Mouse (Mus musculus): Measurements from ENCODE around the gene Nptx2.

Gene Nptx2

DNA sequence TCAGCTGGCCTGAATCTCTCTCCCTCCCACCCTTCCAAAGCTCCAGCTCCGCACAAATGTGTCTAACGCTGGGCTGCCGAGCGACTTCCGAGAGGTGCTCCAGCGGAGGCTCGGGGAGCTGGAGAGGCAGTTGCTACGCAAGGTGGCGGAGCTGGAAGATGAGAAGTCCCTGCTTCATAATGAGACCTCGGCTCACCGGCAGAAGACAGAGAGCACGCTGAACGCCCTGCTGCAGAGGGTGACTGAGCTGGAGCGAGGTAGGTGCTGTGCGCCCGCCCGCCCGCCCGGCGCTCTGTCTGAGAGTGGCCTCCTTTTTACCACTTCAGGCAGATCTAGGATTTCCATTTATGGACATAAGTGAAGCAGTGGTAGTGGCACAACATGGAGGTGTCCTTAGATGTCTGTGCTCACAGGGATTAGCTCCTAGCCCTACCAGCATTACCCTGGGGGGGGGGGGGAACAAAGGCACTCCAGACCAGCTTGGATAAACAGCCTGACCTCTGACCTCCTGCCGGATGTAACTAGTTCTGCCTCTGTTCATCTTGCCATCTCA, 2.5 kb downstream of the Nptx2 start:
- TF ChIP-seq GATA4 (IDR thresholded peaks at IDR 0.05; ENCODE audit: insufficient replicate concordance, low read length) = no peak

DNA sequence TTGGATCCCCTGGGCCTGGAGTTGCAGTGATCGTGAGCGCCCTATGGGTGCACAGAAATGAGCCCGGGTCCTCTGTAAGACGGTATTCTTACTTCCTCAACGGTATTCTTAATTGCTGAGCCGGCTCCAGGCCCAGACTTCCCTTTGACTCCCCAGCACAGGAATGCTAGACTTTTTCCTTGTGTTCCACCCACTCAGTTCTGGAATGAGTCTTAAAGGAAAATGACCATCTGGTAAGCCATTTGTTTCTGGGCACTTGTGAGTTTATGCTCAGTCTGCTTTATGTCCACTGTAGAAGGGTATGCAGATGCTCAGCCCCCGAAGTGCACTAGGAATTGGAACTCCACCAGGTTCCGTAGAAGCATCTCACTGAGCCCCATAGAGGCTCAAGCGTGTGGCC, 4.3 kb downstream of the Nptx2 start:
- TF ChIP-seq GATA4 (IDR thresholded peaks at IDR 0.05; ENCODE audit: insufficient replicate concordance, low read length) = no peak

DNA sequence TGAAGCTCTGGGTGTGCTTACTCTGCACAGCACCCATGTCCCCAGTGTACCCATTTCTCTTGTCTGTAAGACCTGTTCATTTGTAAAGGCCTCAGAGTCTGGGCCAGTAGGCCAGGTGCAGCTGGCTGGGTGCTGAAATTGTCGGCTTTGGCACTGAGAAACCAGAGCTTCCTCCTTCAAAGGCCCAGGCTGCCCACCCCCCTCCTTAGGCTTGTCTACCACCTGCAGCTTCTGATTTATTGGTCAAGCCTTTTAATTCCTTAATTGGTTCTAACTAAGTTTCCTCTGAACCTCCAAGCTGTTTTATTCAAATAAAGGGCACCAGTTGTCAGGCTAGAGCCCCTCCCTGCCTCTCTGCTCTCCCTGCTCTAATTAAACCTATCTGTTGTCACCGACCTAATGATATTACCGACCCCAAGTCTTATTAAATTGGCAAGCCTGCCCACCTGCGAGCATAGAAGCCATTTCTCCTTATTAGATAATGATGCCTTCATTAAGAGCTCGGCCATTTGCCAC, 5.0 kb downstream of the Nptx2 start:
- TF ChIP-seq GATA4 (IDR thresholded peaks at IDR 0.05; ENCODE audit: insufficient replicate concordance, low read length) = no peak

DNA sequence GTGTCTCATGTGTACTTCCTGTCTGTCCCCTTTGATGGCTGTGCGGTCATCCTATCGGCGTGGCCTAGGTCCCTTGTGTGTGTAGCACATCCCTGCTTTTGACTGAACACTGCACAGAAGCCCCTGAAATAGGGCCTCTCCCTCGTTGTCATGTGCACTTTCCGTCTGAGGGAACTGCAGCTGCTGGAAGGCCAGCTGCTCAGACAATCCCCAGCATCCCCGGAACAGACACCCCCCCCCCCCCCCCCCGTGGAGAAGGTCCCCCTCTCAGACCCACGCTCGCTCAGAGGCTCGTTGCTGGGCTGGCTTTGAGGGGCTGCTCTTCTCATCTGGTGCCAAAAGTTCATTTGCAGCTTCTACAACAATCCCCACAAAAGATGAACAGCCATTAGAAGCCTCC, 11.0 kb downstream of the Nptx2 start:
- TF ChIP-seq GATA4 (IDR thresholded peaks at IDR 0.05; ENCODE audit: insufficient replicate concordance, low read length) = no peak

DNA sequence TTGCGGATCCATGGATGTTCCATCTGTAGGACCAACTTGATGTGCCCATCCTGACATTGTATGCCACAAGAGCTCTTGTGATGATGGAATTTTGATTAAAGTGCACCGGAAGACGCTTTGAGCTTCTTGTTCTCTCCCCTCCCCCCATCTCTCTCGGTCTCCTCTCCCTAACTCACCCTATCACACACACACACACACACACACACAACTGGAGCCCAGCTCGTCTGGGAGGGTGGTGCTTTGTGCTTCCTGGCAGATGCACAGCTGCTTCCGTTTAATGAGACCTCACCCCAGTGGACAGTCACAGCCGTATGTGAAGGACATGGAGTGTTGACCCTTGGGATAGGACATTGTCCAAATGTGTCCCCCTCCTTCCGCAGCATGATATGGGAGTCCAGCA, 11.7 kb downstream of the Nptx2 start:
- no peak for TF ChIP-seq GATA4 (IDR thresholded peaks at IDR 0.05; ENCODE audit: insufficient replicate concordance, low read length)

DNA sequence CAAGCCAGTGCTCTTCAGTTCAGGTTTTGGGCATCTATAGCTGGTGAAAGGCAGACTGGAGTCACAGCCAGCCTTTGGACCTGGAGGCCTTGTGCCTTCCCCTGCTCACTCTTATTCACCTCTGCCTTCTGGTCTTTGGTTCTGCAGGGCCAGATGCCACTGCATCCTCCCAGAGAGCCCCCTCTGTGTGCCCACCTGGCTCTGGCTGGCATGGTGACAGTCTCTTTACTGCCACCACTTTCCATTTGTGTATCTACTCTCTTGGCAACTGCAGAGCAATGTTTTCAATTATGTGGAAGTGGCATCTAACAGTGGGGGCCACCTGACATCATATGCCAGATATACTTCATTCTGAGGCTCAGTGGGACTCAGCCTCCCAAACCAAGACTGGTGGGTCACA, 12.8 kb downstream of the Nptx2 start:
- no peak for TF ChIP-seq GATA4 (IDR thresholded peaks at IDR 0.05; ENCODE audit: insufficient replicate concordance, low read length)

DNA sequence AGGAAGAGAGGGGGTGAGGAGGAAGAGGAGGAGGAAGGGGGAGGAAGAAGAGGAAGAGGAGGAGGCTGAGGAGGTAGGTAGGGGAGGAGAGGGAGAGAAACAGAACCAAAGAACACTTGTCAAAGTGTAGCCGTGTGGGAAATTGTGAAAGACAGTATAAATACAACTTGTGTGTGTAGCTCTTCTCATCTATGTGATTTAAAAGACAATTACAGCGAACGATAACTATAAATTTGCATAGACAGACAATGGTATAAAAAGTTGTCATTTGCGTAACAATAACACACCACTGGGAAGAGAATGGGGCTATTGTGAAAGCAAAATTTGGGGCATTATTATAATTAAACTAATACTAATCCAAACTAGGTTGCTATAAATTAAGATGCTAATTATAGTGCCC, 20.0 kb downstream of the Nptx2 start:
- TF ChIP-seq GATA4 (IDR thresholded peaks at IDR 0.05; ENCODE audit: insufficient replicate concordance, low read length) = no peak

DNA sequence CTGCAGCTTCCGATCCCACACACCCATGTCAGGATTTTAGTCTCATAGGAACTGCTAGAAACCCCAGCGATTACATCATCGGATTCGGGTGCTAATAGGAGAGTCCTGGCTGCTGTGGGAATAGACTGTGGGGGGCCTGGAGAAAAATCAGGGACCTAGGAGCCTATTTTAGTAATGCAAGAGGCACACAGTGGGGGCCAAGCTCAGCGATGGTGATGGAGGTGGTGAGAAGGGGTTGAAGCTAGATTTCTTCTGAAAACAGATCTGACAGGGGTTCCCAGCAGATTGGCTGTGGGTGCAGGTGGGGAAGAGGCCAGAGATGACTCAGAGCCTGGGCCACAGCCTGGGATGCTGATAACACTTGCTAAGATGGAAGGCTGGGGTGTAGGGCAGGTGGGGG, 39.4 kb downstream of the Nptx2 start:
- no peak for TF ChIP-seq GATA4 (IDR thresholded peaks at IDR 0.05; ENCODE audit: insufficient replicate concordance, low read length)

DNA sequence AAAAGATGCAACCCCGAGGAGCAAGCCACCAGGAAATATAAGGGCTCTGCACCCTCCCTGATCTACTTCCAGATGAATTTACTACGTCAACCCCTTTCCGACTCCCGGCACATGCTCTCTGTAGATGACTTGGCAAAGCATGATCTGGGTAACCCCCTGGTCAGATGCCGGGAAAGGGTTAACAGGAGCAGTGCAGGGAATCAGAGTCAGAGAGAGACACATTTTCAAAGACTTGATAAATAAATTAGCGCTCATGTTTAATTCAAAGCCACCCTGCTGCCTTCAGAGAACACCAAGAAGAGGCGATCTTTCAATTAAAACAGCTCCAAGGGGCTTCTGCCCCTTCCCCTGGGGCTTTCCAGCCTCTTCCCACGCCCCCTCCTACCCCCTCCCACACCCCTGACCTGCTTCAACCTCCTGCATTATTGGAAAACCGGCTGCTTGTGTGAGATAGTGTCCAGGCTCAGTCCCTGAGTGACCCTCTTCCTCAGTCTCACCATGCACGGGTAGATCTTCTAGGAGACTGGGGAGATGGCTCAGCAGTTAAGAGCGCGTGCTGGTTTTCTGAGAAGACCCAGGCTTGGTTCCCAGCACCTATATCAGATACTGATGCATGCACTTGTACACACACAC, 45.7 kb downstream of the Nptx2 start:
- TF ChIP-seq GATA4 (IDR thresholded peaks at IDR 0.05; ENCODE audit: insufficient replicate concordance, low read length) = no peak

DNA sequence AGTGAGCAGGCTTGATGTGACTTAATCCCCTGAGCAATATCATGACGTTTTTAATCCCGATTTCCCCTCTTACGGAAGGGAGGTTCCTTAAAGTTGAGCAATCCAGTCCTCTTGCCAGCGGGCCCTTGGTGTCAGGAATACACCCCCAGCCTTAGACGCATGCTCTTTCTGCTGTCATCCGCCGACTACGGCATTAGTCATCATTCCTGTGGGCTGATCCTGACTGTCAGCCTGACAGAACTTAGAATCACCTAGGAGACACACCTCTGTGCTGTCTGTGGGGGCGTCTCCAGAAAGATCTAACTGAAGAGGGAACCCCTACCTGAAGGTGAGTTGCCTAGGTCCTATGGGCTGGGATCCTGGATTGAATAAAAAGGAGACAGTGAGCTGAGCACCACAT, 49.1 kb downstream of the Nptx2 start:
- TF ChIP-seq GATA4 (IDR thresholded peaks at IDR 0.05; ENCODE audit: insufficient replicate concordance, low read length) = no peak
